Mouse (Mus musculus) CH12.LX (cell line): ENCODE measurements at regions not wholly inside any gene's neighbourhood (a gene's known extent, or its start where the extent isn't known, plus 50 kb on each side); places are given as distances from the start of the nearest gene placed in this dataset.

Source experiments
- DNase-seq: peaks from one replicate; pipeline ENCODE4 v3.0.0-alpha.2; 2013; ENCODE audit errors: extremely low read depth
- H3K27ac ChIP-seq: 2 replicates; pipeline ENCODE4 v1.5.1; 2012; ENCODE audit warnings: low read depth, mild to moderate bottlenecking, control low read depth, moderate library complexity; ENCODE audit not compliant: insufficient read depth
- H3K27me3 ChIP-seq: replicated peaks from 2 replicates; pipeline ENCODE3; 2012; ENCODE audit warnings: inconsistent platforms
- H3K36me3 ChIP-seq, 2 experiments: replicated peaks in 1 of 2; 2 replicates each; pipeline versions ENCODE3 to v1.6.1; 2012; ENCODE audit warnings: inconsistent platforms in 1 of 2, low read length in 1 of 2, mild to moderate bottlenecking in 1 of 2, mixed read lengths in 1 of 2, moderate library complexity in 1 of 2; ENCODE audit not compliant: control insufficient read depth in 1 of 2, insufficient read depth in 1 of 2
- H3K4me1 ChIP-seq, 2 experiments: 2 replicates each; pipeline ENCODE4 v1.6.1; 2012; ENCODE audit warnings: inconsistent platforms in 1 of 2, moderate library complexity in 1 of 2; ENCODE audit not compliant: insufficient read depth in 2 of 2, control insufficient read depth in 1 of 2
- H3K4me2 ChIP-seq: 2 replicates; pipeline ENCODE4 v1.6.1; 2012; ENCODE audit warnings: low read depth, mild to moderate bottlenecking, control low read depth; ENCODE audit not compliant: poor library complexity, insufficient read depth, severe bottlenecking
- H3K4me3 ChIP-seq, 3 experiments: fragments of 150-350 bp in 1 of 3; sonication (generic) in 1 of 3; replicated peaks in 1 of 3; 2 replicates each; pipeline versions ENCODE3 to v1.5.1; 2011 to 2012; ENCODE audit warnings: low read depth in 2 of 3, low read length in 2 of 3, mild to moderate bottlenecking in 2 of 3, moderate library complexity in 2 of 3, control low read depth in 1 of 3, improper control_type of control experiment in 1 of 3, inconsistent platforms in 1 of 3, mixed read lengths in 1 of 3; ENCODE audit not compliant: poor library complexity in 1 of 3
- H3K79me2 ChIP-seq: replicated peaks from 2 replicates; pipeline ENCODE4 v1.6.1; 2012; ENCODE audit warnings: mild to moderate bottlenecking, moderate library complexity; ENCODE audit not compliant: control insufficient read depth, poor library complexity, insufficient read depth, severe bottlenecking; ENCODE audit errors: extremely low read depth
- H3K9ac ChIP-seq: 2 replicates; pipeline ENCODE4 v1.6.1; 2012; ENCODE audit warnings: low read depth, mild to moderate bottlenecking, control low read depth, moderate library complexity; ENCODE audit not compliant: insufficient read depth
- H3K9me3 ChIP-seq: replicated peaks from 2 replicates; pipeline ENCODE3; 2012; ENCODE audit warnings: low read length, inconsistent platforms, mixed read lengths
- BHLHE40 ChIP-seq: IDR thresholded peaks from 2 replicates; pipeline ENCODE4 v1.6.1; 2011; ENCODE audit warnings: mild to moderate bottlenecking, low read depth, low read length, improper control_type of control experiment
- CHD1 ChIP-seq: IDR thresholded peaks from 2 replicates; pipeline ENCODE4 v1.6.1; 2012; ENCODE audit warnings: low read depth, low read length, improper control_type of control experiment, inconsistent platforms
- CTCF ChIP-seq, 2 experiments: IDR thresholded peaks in 1 of 2; conservative IDR thresholded peaks in 1 of 2; 2 replicates each; pipeline ENCODE4 v1.5.1; 2011 to 2012; ENCODE audit warnings: low read depth in 2 of 2, low read length in 2 of 2, improper control_type of control experiment in 1 of 2, inconsistent platforms in 1 of 2, mild to moderate bottlenecking in 1 of 2, moderate library complexity in 1 of 2
- E2F4 ChIP-seq: IDR thresholded peaks from 2 replicates; pipeline ENCODE4 v1.6.1; 2011; ENCODE audit warnings: low read depth, low read length, improper control_type of control experiment; ENCODE audit not compliant: insufficient replicate concordance
- ELF1 ChIP-seq: IDR thresholded peaks from 2 replicates; pipeline ENCODE4 v1.6.1; 2014; ENCODE audit warnings: low read depth, mild to moderate bottlenecking, inconsistent platforms, low read length, improper control_type of control experiment
- GABPA ChIP-seq: IDR thresholded peaks from 2 replicates; pipeline ENCODE4 v1.6.1; 2012; ENCODE audit warnings: low read depth, low read length, improper control_type of control experiment, inconsistent platforms; ENCODE audit not compliant: insufficient replicate concordance
- HCFC1 ChIP-seq: IDR thresholded peaks from 2 replicates; pipeline ENCODE4 v1.6.1; 2012; ENCODE audit warnings: low read depth, mild to moderate bottlenecking, inconsistent platforms, low read length, improper control_type of control experiment
- JUN ChIP-seq: IDR thresholded peaks from 2 replicates; pipeline ENCODE4 v1.6.1; 2011; ENCODE audit warnings: low read depth, mild to moderate bottlenecking, low read length, improper control_type of control experiment, moderate library complexity; ENCODE audit not compliant: insufficient read depth
- JUND ChIP-seq: conservative IDR thresholded peaks from 2 replicates; pipeline ENCODE4 v1.6.1; 2011; ENCODE audit warnings: low read depth, low read length, improper control_type of control experiment
- KAT2A ChIP-seq: IDR thresholded peaks from 2 replicates; pipeline ENCODE4 v1.6.1; 2012; ENCODE audit warnings: low read length, improper control_type of control experiment, inconsistent platforms; ENCODE audit not compliant: insufficient replicate concordance
- MAX ChIP-seq: IDR thresholded peaks from 2 replicates; pipeline ENCODE4 v1.6.1; 2011; ENCODE audit warnings: low read length, improper control_type of control experiment
- MXI1 ChIP-seq: IDR thresholded peaks from 2 replicates; pipeline ENCODE4 v1.6.1; 2011; ENCODE audit warnings: mild to moderate bottlenecking, low read depth, low read length, improper control_type of control experiment
- MYC ChIP-seq: IDR thresholded peaks from 2 replicates; pipeline ENCODE4 v1.6.1; 2011; ENCODE audit warnings: low read depth, mild to moderate bottlenecking, improper control_type of control experiment, low read length
- NELFE ChIP-seq: IDR thresholded peaks from 2 replicates; pipeline ENCODE4 v1.6.1; 2011; ENCODE audit warnings: low read depth, low read length, improper control_type of control experiment
- NRF1 ChIP-seq: IDR thresholded peaks from 2 replicates; pipeline ENCODE4 v1.6.1; 2014; ENCODE audit warnings: low read depth, mild to moderate bottlenecking, inconsistent platforms, low read length, improper control_type of control experiment, moderate library complexity
- POLR2A ChIP-seq: IDR thresholded peaks from 2 replicates; pipeline ENCODE4 v1.6.1; 2011; ENCODE audit warnings: low read depth, mild to moderate bottlenecking, improper control_type of control experiment, low read length
- POLR2AphosphoS2 ChIP-seq: IDR thresholded peaks from 2 replicates; pipeline ENCODE4 v1.6.1; 2011; ENCODE audit warnings: low read depth, low read length, improper control_type of control experiment
- RAD21 ChIP-seq: IDR thresholded peaks from 2 replicates; pipeline ENCODE4 v1.6.1; 2011; ENCODE audit warnings: low read depth, mild to moderate bottlenecking, low read length, improper control_type of control experiment, moderate library complexity
- RCOR1 ChIP-seq: conservative IDR thresholded peaks from 2 replicates; pipeline ENCODE4 v1.6.1; 2012; ENCODE audit warnings: low read depth, mild to moderate bottlenecking, inconsistent platforms, low read length, improper control_type of control experiment
- SMC3 ChIP-seq: IDR thresholded peaks from 2 replicates; pipeline ENCODE4 v1.6.1; 2011; ENCODE audit warnings: low read depth, low read length, improper control_type of control experiment
- TCF12 ChIP-seq: IDR thresholded peaks from 2 replicates; pipeline ENCODE4 v1.6.1; 2014; ENCODE audit warnings: low read depth, mild to moderate bottlenecking, inconsistent platforms, low read length, improper control_type of control experiment
- UBTF ChIP-seq: IDR thresholded peaks from 2 replicates; pipeline ENCODE4 v1.6.1; 2012; ENCODE audit warnings: low read depth, mild to moderate bottlenecking, inconsistent platforms, low read length, improper control_type of control experiment, moderate library complexity
- USF1 ChIP-seq: IDR thresholded peaks from 2 replicates; pipeline ENCODE4 v1.6.1; 2014; ENCODE audit warnings: low read depth, mild to moderate bottlenecking, inconsistent platforms, low read length, improper control_type of control experiment
- ZC3H11A ChIP-seq: IDR thresholded peaks from 2 replicates; pipeline ENCODE4 v1.6.1; 2012; ENCODE audit warnings: low read depth, mild to moderate bottlenecking, inconsistent platforms, low read length, improper control_type of control experiment
- ZNF384 ChIP-seq: IDR thresholded peaks from 2 replicates; pipeline ENCODE4 v1.6.1; 2012; ENCODE audit warnings: low read depth, low read length, improper control_type of control experiment, inconsistent platforms
- dilution Hi-C: fragments of 300-500 bp; cut with MboI; formaldehyde crosslinking; loops from 2 replicates; pipeline ENCODE4 v1.14.3; 2020; ENCODE audit warnings: low sequenced_read_pairs; ENCODE audit not compliant: extremely low pct_unique_long_range_greater_than_20kb, extremely low pct_ligation_motif_present
- in situ Hi-C: fragments of 300-500 bp; cut with MboI; formaldehyde crosslinking; loops from 3 replicates; pipeline ENCODE4 v1.14.3; 2019; ENCODE audit warnings: low sequenced_read_pairs, low pct_ligation_motif_present, low pct_unique_long_range_greater_than_20kb, mixed read lengths

DNA sequence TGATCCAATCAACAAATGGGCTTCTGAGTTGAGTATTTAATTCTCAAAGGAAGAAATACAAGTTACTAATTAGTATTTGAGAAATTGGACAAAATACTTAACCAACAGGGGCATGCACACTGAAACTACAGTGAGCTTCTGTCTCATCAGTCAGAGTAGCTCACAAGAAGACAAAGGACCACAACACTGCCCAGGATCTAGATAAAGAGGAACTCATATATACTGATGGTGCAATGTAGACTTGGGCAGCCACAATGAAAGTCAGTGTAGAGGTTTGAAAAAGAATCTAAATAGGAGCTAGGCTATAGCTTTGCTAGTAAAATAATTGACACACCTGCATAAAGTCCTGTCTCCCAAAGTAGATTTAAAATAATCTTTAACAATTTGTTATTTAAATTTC is 198.5 kb downstream of the Ahr start:
- in situ Hi-C loops (no loop called here), dilution Hi-C loops (no loop called here)
- Histone ChIP-seq H3K9ac (no peak overlapping the region), H3K79me2 (no peaks in the 10 kb centered on the region), H3K27me3 (no peaks in the 10 kb centered on the region), H3K36me3 (no peaks in the 10 kb centered on the region), H3K9me3 (no peaks in the 10 kb centered on the region), H3K4me3 (no peak overlapping the region), H3K4me1 (peaks cover 11 to 15% of the 10 kb centered on the region in 2 experiments), H3K4me2 (no peak overlapping the region), H3K27ac (no peak overlapping the region)
- no peak for DNase-seq
- no peak for TF ChIP-seq NELFE
- TF ChIP-seq MAX = no peak
- no peak for TF ChIP-seq RCOR1
- no peak for TF ChIP-seq JUN
- TF ChIP-seq POLR2AphosphoS2 = no peak
- TF ChIP-seq ELF1 = no peak
- no peak for TF ChIP-seq RAD21
- no peak for TF ChIP-seq KAT2A
- TF ChIP-seq ZC3H11A = no peak
- TF ChIP-seq MYC = no peak
- TF ChIP-seq NRF1 = no peak
- no peak for TF ChIP-seq MXI1
- TF ChIP-seq BHLHE40 = no peak
- TF ChIP-seq GABPA = no peak
- no peak for TF ChIP-seq POLR2A
- TF ChIP-seq ZNF384 = no peak
- TF ChIP-seq JUND = no peak
- no peak for TF ChIP-seq USF1
- no peak for TF ChIP-seq CTCF (conservative IDR thresholded peaks at IDR 0.05 in 1 of 2, IDR thresholded peaks at IDR 0.05 in 1 of 2; ENCODE audit: low read depth in 2 of 2, low read length in 2 of 2)
- TF ChIP-seq HCFC1 = no peak

DNA sequence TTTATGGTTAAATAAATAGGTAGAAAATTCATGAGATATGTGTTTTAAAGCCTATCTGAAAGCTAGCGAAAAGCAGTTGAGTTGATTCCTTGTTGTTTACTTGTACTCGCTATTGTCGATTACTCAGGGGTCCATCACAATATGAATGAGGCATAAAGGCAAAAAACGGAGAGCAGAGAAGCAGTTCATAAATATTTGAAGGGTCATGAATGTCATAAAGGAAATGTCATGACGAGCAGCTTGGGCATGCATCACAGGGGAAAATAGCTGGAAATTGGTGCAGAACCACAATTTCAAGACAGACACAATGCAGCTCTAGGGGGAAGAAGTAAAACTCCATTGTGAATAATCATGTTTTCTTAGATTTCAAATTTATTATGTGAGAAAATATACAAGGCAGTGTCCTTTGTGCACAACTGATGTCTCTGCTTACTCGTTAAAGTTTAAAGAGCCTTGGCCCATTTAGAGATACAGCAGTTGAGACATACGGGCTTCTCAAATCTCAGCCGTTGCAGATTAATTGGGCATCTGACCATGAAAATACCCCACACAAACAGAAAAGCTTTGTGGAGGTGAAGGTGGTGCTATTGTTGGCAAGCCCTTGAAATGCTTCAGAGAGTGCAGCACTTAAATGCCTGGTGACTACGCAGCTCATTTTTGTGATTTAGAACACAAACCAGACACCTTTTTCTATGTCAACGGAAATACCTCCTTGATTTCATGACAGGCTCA is 200.3 kb downstream of the Ahr start:
- H3K36me3 ChIP-seq = no peaks in the 10 kb centered on the region
- H3K4me1 ChIP-seq = peaks cover 10 to 14% of the 10 kb centered on the region in 2 experiments
- DNase-seq = no peak
- H3K4me3 ChIP-seq = no peak overlapping the region
- TF ChIP-seq HCFC1 (no peak), MXI1 (no peak), E2F4 (no peak), SMC3 (no peak), CHD1 (no peak), BHLHE40 (no peak), TCF12 (no peak), POLR2A (no peak), USF1 (no peak), UBTF (no peak), GABPA (no peak)
- H3K4me2 ChIP-seq = no peak overlapping the region
- H3K27ac ChIP-seq = no peak overlapping the region
- dilution Hi-C loops = no loop called here
- in situ Hi-C loops = no loop called here
- H3K9me3 ChIP-seq = no peaks in the 10 kb centered on the region
- H3K27me3 ChIP-seq = no peaks in the 10 kb centered on the region
- no peak overlapping the region for H3K9ac ChIP-seq
- H3K79me2 ChIP-seq = no peaks in the 10 kb centered on the region
